Mouse (Mus musculus): ENCODE results near the gene Pnpla7.

DNA sequence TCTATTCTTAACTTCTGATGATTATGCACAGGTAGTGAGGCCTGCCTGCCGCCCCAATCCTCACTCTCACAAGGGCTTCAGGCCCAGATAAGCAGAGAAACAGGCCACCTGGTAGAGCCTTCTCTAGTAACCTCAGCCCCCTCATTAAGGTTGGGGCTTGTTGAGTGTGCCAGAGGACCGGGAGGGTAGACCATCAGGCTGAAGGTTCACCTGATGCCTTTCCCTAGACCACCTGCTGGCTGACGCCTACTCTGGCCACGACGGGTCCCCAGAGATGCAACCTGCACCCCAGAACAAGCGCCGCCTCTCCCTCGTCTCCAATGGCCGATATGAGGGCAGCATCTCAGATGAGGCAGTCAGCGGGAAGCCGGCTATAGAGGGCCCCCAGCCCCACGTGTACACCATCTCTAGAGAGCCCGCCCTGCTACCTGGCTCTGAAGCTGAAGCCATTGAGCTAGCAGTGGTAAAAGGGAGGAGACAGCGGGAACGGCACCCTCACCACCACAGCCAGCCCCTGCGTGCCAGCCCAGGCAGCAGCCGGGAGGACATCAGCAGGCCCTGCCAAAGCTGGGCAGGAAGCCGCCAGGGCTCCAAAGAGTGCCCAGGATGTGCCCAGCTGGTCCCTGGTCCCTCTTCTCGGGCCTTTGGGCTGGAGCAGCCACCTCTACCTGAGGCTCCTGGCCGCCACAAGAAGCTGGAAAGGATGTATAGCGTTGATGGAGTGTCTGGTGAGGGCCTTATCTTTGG lies 79.7 kb downstream of the Pnpla7 start:
- TF ChIP-seq CTCF (IDR thresholded peaks at IDR 0.05 in 2 of 3, conservative IDR thresholded peaks at IDR 0.05 in 1 of 3; ENCODE audit: control insufficient read depth in 1 of 3, insufficient read depth in 1 of 3, low read depth in 2 of 3, low read length in 3 of 3, poor library complexity in 1 of 3, severe bottlenecking in 1 of 3) (no peak), EP300 (IDR thresholded peaks at IDR 0.05; ENCODE audit: low read depth in 1 of 2, low read length in 2 of 2) (no peak), GABPA (IDR thresholded peaks at IDR 0.05; ENCODE audit: low read depth, low read length) (no peak), POLR2A (IDR thresholded peaks at IDR 0.05; ENCODE audit: control insufficient read depth in 1 of 2, insufficient read depth in 1 of 2, low read depth in 1 of 2, low read length in 2 of 2, poor library complexity in 1 of 2) (no peak)

Data from MEL (cell line).